Mouse (Mus musculus): Measurements from ENCODE around the gene Pyroxd1.

DNA sequence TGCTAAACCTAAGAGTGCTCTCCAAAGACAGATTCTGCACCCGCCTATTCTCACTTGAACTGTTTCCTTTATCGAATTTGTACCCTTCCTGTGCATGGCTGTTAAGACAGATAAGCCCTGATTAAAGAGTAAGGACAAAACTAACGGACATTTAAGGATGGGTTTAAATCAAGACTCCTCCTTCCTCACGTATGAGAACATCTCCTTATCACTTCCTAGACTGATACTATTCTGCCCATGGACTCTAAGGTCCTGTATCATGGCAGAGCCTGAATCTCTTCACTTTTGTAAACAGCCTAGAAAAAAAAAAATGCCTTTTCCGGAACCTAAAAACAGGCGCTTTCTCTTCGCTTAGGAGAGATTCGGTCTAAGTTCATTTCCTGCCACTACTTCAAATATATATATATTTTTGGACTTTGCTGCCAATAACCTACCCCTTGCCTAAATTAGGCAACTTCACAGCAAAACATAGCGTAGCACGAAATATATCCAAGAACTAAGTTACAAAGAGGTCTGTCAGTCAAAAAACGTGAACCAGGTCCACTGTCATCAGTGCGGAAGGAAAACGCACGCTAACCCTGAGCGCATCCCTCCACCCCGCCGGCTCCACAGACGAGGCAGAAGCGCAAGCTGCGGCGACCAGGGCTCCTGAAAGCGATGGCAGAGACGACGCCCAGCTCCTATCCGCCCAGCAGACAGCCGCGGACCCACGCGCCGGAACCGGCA is 41.0 kb downstream of the Pyroxd1 start:
- no peak for TF ChIP-seq CTCF (IDR thresholded peaks at IDR 0.05; ENCODE audit: low read depth, low read length)
- no peak for TF ChIP-seq POLR2AphosphoS5 (IDR thresholded peaks at IDR 0.05; ENCODE audit: insufficient replicate concordance, low read depth, low read length)
- no peak for TF ChIP-seq TAL1 (conservative IDR thresholded peaks at IDR 0.05; ENCODE audit: low read depth, low read length)
- TF ChIP-seq GATA1 (IDR thresholded peaks at IDR 0.05; ENCODE audit: borderline replicate concordance, low read length) = no peak
- TF ChIP-seq GATA2 (IDR thresholded peaks at IDR 0.05; ENCODE audit: borderline replicate concordance, low read depth, low read length) = no peak
